Mouse (Mus musculus): ENCODE results near the gene Cetn3. TPM values are rescaled to one million over a fixed set of nuclear protein-coding genes. Genes with fewer than 3 reads are reported as not detected.

Cetn3 gene
- polyA plus RNA-seq, 1 experiment from 2014 or later = 196 TPM

DNA sequence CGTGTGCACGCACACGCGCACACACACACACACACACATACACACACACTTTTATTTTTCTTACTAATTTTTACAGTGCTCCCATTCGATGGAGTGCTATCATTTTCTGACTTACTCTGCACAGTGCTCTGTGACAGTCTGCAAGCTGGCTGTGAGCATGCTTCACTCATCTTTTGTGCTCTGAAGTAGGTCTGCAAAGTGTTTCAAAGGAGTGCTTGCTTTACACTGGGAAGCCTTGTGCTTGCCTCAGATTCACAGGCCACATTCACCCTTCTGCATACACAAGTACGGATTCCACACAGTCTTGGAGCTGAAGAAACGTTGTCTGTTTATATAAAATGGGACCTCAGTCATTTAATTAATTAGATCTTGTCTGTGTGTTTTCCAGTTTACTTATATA, 49.0 kb downstream of the Cetn3 start:
- no peaks in the 10 kb centered on the region for H3K36me3 ChIP-seq (replicated peaks)
- H3K4me2 ChIP-seq = no peak overlapping the region
- H3K9me3 ChIP-seq = no peaks in the 10 kb centered on the region
- H3K4me1 ChIP-seq = no peaks in the 10 kb centered on the region
- ATAC-seq (replicated peaks) = peak; percentile 44; the same call in 1 of the 2 replicates
- no peak overlapping the region for H3K27ac ChIP-seq
- no peak overlapping the region for H3K4me3 ChIP-seq
- H3K27me3 ChIP-seq (replicated peaks) = no peaks in the 10 kb centered on the region
- no peak overlapping the region for H3K9ac ChIP-seq
- 85% methylated on average over 7 of the region's 7 CpGs for WGBS

DNA sequence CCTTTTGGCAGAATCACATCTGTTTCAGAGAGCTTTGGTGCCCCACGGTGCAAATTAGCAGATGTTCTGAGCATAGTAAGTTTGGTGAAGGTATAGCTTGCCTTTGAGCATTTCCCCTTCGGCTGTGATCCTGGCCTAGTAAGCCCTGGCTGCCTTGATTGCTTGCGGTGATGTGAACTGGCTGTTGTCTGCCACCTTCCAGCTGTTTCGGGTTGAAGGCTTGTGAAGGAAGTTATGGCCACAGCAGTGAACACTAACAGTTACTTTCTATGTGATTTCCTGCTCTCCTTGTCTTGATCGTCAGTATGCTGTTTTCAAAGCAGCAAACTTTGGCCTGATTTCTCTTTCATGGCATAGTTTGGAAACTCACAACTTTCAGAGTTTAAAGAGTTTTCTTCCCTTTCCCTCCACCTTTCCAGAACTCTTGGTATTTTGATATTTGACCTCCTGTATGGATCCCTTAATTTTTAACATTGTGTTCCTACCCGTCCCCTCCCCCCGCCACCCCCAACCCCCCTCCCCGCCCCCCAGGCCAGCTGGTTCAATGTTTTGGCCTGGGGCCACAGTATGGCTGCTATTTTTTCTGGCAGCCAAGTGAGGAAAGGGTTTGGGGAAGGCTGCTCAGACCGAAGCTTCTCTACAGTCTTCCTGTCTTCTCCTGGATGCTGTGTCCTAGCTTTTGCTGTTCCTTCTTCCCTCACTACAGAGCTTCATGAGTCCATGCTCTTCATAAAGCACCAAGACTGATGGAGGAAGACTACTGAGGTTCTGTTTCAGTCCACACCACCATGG, 53.7 kb downstream of the Cetn3 start:
- no peak overlapping the region for H3K4me2 ChIP-seq
- H3K9me3 ChIP-seq = no peaks in the 10 kb centered on the region
- no peaks in the 10 kb centered on the region for H3K36me3 ChIP-seq (replicated peaks)
- H3K9ac ChIP-seq = no peak overlapping the region
- H3K27ac ChIP-seq = no peak overlapping the region
- no peaks in the 10 kb centered on the region for H3K27me3 ChIP-seq (replicated peaks)
- no peaks in the 10 kb centered on the region for H3K4me1 ChIP-seq
- 87% methylated on average over 9 of the region's 9 CpGs for WGBS
- no peak for ATAC-seq (replicated peaks)
- no peak overlapping the region for H3K4me3 ChIP-seq

DNA sequence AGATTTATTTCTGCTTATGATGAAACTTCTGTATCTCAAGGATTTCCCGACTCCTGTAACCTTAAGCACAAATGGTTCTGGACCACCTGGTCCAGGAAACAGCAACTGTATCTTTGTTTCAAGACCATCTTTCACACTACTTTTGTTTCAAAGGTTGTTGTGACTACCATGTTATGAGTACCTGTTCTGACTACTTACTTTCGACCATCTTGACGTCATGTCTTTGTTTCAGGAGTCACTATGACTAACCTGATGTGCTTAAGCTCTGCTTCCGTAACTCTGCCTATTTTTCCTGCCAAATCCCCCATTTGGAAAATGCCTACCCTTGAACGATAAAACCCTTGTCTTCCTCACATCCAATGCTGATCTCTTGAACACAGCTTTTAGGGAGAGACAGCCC, 55.1 kb downstream of the Cetn3 start:
- Histone ChIP-seq H3K9me3 (no peaks in the 10 kb centered on the region), H3K4me1 (no peaks in the 10 kb centered on the region), H3K4me3 (no peak overlapping the region), H3K4me2 (no peak overlapping the region), H3K27ac (no peak overlapping the region), H3K9ac (no peak overlapping the region), H3K27me3 (replicated peaks) (no peaks in the 10 kb centered on the region), H3K36me3 (replicated peaks) (no peaks in the 10 kb centered on the region)
- 81% methylated on average over 5 of the region's 5 CpGs for WGBS
- no peak for ATAC-seq (replicated peaks)

DNA sequence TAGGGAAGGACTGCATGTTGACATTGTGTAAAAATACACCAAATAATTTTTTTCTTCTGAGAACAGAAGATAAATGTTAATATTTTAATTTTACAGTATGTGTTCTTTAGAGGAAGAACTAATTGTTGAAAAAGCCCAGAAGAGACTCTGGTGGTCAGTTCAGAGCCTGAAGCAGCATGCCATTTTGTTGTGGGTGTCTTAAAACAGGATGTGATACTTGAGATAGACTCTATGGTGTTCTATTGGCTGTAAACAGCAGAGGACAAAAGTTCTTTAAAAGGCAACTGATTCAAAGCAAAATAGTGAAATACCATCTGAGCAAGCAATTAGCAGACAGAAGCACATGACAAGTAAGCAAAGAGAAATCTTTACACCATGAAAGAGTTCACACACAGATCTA, 56.1 kb downstream of the Cetn3 start:
- H3K36me3 ChIP-seq (replicated peaks) = no peaks in the 10 kb centered on the region
- no peaks in the 10 kb centered on the region for H3K9me3 ChIP-seq
- H3K9ac ChIP-seq = no peak overlapping the region
- no peaks in the 10 kb centered on the region for H3K27me3 ChIP-seq (replicated peaks)
- no peak overlapping the region for H3K4me3 ChIP-seq
- no peak overlapping the region for H3K27ac ChIP-seq
- no peak for ATAC-seq (replicated peaks)
- no peak overlapping the region for H3K4me2 ChIP-seq
- no peaks in the 10 kb centered on the region for H3K4me1 ChIP-seq

DNA sequence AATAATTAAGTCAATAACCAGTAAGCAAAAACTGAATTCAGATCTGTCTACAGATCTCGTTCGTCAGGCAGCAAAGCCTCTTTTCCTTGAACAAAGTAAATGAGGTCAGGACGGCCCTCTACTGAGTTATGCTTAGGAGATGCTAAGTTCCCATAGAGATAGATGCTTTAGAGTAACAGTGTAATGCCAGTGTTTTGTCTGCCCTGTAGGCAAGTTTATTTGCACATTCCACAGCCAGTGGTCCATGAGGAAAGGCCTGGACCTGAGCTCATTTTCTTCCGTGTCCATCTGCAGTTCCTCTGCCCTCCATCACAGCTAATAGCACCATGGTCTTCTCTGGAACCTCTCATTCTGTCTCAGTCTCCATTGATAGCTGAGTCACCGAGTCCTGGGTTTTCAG, 57.4 kb downstream of the Cetn3 start:
- Histone ChIP-seq H3K27ac (no peak overlapping the region), H3K9ac (no peak overlapping the region), H3K4me1 (no peaks in the 10 kb centered on the region), H3K4me2 (no peak overlapping the region), H3K4me3 (no peak overlapping the region), H3K36me3 (replicated peaks) (no peaks in the 10 kb centered on the region), H3K27me3 (replicated peaks) (no peaks in the 10 kb centered on the region), H3K9me3 (no peaks in the 10 kb centered on the region)
- ATAC-seq (replicated peaks) = no peak
- 71% methylated on average over 5 of the region's 5 CpGs for WGBS

DNA sequence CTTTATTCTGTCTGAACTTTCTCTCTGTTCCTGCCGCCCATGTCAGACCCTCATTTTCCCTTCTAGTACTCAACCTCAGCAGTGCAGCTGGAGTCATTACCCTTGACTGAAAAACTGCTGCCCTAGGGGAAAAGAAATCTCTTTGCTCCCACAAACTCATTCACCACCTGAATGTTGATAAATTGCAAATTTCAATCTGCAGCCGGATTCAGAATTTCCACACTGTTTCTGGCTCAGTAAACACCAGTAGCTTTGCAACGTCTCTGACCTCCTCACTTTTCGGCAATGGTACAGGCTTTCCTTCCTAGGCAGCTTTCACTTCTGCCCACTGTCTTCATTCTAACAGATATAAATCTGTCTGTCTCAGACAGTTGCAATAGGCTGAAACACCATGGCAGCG, 57.8 kb downstream of the Cetn3 start:
- Histone ChIP-seq H3K4me2 (no peak overlapping the region), H3K9me3 (no peaks in the 10 kb centered on the region), H3K9ac (no peak overlapping the region), H3K4me1 (no peaks in the 10 kb centered on the region), H3K36me3 (replicated peaks) (no peaks in the 10 kb centered on the region), H3K27me3 (replicated peaks) (no peaks in the 10 kb centered on the region), H3K27ac (no peak overlapping the region), H3K4me3 (no peak overlapping the region)
- WGBS = 69% methylated on average over 5 of the region's 5 CpGs
- no peak for ATAC-seq (replicated peaks)

DNA sequence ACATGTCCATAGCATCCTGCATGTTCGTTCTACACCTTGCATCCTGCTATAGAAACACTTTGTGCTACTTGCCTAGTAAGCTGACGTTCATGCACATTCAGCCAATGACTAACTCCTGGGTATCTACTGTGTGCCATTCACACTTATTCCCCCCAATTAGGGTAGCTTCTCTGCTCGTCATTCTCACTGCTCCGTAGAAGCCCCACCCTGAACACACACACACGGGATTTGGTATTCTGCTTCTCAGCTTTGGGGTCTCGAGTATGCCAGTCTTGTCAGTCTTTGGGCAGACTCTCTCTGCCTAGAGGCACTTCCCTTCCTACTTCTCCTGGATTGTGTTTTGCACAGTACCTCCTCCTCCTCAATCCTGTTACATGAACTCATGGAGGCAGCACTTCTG, 59.4 kb downstream of the Cetn3 start:
- Histone ChIP-seq H3K4me1 (no peaks in the 10 kb centered on the region), H3K4me3 (no peak overlapping the region), H3K9me3 (no peaks in the 10 kb centered on the region), H3K27ac (no peak overlapping the region), H3K9ac (no peak overlapping the region), H3K4me2 (no peak overlapping the region), H3K27me3 (replicated peaks) (no peaks in the 10 kb centered on the region), H3K36me3 (replicated peaks) (no peaks in the 10 kb centered on the region)
- 70% methylated on average over 6 of the region's 6 CpGs for WGBS
- ATAC-seq (replicated peaks) = no peak

Other genes starting within 250 kb of the Cetn3 start
- 9.5 and 9.7 TPM in 2 replicates for gene Adgrv1, start 149.9 kb upstream of the Cetn3 start, polyA plus RNA-seq (2015; fragmentation: Nextera tagmentation; extraction: Ambion mirVana)
- gene Lysmd3, start 125.4 kb upstream of the Cetn3 start, polyA plus RNA-seq (2015; fragmentation: Nextera tagmentation; extraction: Ambion mirVana) = 17.5 and 17.9 TPM in 2 replicates
- 4.9 and 5.0 TPM in 2 replicates for gene Polr3g, start 72.1 kb upstream of the Cetn3 start, polyA plus RNA-seq (2015; fragmentation: Nextera tagmentation; extraction: Ambion mirVana)
- 41.0 and 42.1 TPM in 2 replicates for gene Mblac2, start 71.7 kb upstream of the Cetn3 start, polyA plus RNA-seq (2015; fragmentation: Nextera tagmentation; extraction: Ambion mirVana)